Mouse (Mus musculus): ENCODE results near the gene Acap2. TPM values are rescaled to one million over a fixed set of nuclear protein-coding genes. Genes with fewer than 3 reads are reported as not detected.
A peak's percentile ranks its signal among the peaks of the same experiment; 100 is the strongest.

The Acap2 gene
- 10.1 and 11.3 TPM in 2 replicates for polyA plus RNA-seq (2015; fragmentation: Nextera tagmentation; extraction: Ambion mirVana)

GRCm38 (mm10) chr16:31200790-31201567 lies at the start of gene Acap2:
TSS of gene Acap2 (minus strand) at chr16:31201245.
- peak within 1 kb of the TSS; percentile 100 for H3K4me3 ChIP-seq
- WGBS: under 1% methylated on average over 64 of the region's 73 CpGs
- peak within 1 kb of the TSS; percentile 68 for H3K4me2 ChIP-seq
- ATAC-seq (replicated peaks): peak; percentile 99
- peak within 1 kb of the TSS; percentile 95 for H3K27ac ChIP-seq
- H3K27me3 ChIP-seq (replicated peaks): no peaks in the 10 kb centered on the region
- H3K9ac ChIP-seq: peak within 1 kb of the TSS; percentile 97
- H3K9me3 ChIP-seq: no peaks in the 10 kb centered on the region
- H3K36me3 ChIP-seq (replicated peaks): no peaks in the 10 kb centered on the region
- peaks cover 19% of the 10 kb centered on the region for H3K4me1 ChIP-seq

- Histone ChIP-seq H3K36me3 (replicated peaks) (0 out of 2 replicates have a peak, but pooled peaks cover 5% of the 10 kb centered on the region), H3K27ac (no peak overlapping the region), H3K27me3 (replicated peaks) (no peaks in the 10 kb centered on the region), H3K4me1 (no peaks in the 10 kb centered on the region), H3K4me2 (no peak overlapping the region), H3K9ac (no peak overlapping the region), H3K9me3 (no peaks in the 10 kb centered on the region), H3K4me3 (no peak overlapping the region)
- 88% methylated on average over 3 of the region's 3 CpGs for WGBS
- no peak for ATAC-seq (replicated peaks)
Observed at GRCm38 (mm10) chr16:31249401-31249800, 48.4 kb upstream of the Acap2 start.

GRCm38 (mm10) chr16:31248717-31249116 lies 47.7 kb upstream of the Acap2 start:
- Histone ChIP-seq H3K4me3 (no peak overlapping the region), H3K9ac (no peak overlapping the region), H3K4me1 (no peaks in the 10 kb centered on the region), H3K27me3 (replicated peaks) (no peaks in the 10 kb centered on the region), H3K9me3 (no peaks in the 10 kb centered on the region), H3K36me3 (replicated peaks) (0 out of 2 replicates have a peak, but pooled peaks cover 5% of the 10 kb centered on the region), H3K27ac (no peak overlapping the region), H3K4me2 (no peak overlapping the region)
- no peak for ATAC-seq (replicated peaks)
- 86% methylated on average over 13 of the region's 13 CpGs for WGBS

- 85% methylated on average over 7 of the region's 7 CpGs for WGBS
- H3K36me3 ChIP-seq (replicated peaks): 0 out of 2 replicates have a peak, but pooled peaks cover 5% of the 10 kb centered on the region
Observed at GRCm38 (mm10) chr16:31247442-31247841, 46.4 kb upstream of the Acap2 start.

GRCm38 (mm10) chr16:31244053-31244452 lies 43.0 kb upstream of the Acap2 start:
- H3K4me1 ChIP-seq: no peaks in the 10 kb centered on the region
- ATAC-seq (replicated peaks): no peak
- WGBS: 92% methylated on average over 3 of the region's 3 CpGs
- H3K27ac ChIP-seq: no peak overlapping the region
- no peaks in the 10 kb centered on the region for H3K27me3 ChIP-seq (replicated peaks)
- no peaks in the 10 kb centered on the region for H3K9me3 ChIP-seq
- no peak overlapping the region for H3K9ac ChIP-seq
- H3K4me3 ChIP-seq: no peak overlapping the region
- H3K36me3 ChIP-seq (replicated peaks): no peaks in the 10 kb centered on the region
- no peak overlapping the region for H3K4me2 ChIP-seq

More at GRCm38 (mm10) chr16:31247442-31247841, 46.4 kb upstream of the Acap2 start:
- Histone ChIP-seq H3K27ac (no peak overlapping the region), H3K4me1 (no peaks in the 10 kb centered on the region), H3K4me3 (no peak overlapping the region), H3K9me3 (no peaks in the 10 kb centered on the region), H3K4me2 (no peak overlapping the region), H3K27me3 (replicated peaks) (no peaks in the 10 kb centered on the region), H3K9ac (no peak overlapping the region)
- ATAC-seq (replicated peaks): no peak

GRCm38 (mm10) chr16:31241433-31241832 lies 40.4 kb upstream of the Acap2 start:
- Histone ChIP-seq H3K4me2 (no peak overlapping the region), H3K27me3 (replicated peaks) (no peaks in the 10 kb centered on the region), H3K4me1 (no peaks in the 10 kb centered on the region), H3K4me3 (no peak overlapping the region), H3K27ac (no peak overlapping the region), H3K9me3 (no peaks in the 10 kb centered on the region), H3K9ac (no peak overlapping the region), H3K36me3 (replicated peaks) (no peaks in the 10 kb centered on the region)
- 90% methylated on average over 9 of the region's 9 CpGs for WGBS
- no peak for ATAC-seq (replicated peaks)

- H3K4me3 ChIP-seq: no peak overlapping the region
- no peaks in the 10 kb centered on the region for H3K36me3 ChIP-seq (replicated peaks)
- H3K27ac ChIP-seq: no peak overlapping the region
- WGBS: 90% methylated on average over 8 of the region's 8 CpGs
- H3K27me3 ChIP-seq (replicated peaks): no peaks in the 10 kb centered on the region
- no peak overlapping the region for H3K4me2 ChIP-seq
- no peak overlapping the region for H3K9ac ChIP-seq
- H3K9me3 ChIP-seq: no peaks in the 10 kb centered on the region
- H3K4me1 ChIP-seq: 0 out of 2 replicates have a peak, but pooled peaks cover 2% of the 10 kb centered on the region
- no peak for ATAC-seq (replicated peaks)
Observed at GRCm38 (mm10) chr16:31240569-31240968, 39.5 kb upstream of the Acap2 start.

- no peak overlapping the region for H3K4me3 ChIP-seq
- no peaks in the 10 kb centered on the region for H3K27me3 ChIP-seq (replicated peaks)
- H3K9ac ChIP-seq: no peak overlapping the region
- H3K36me3 ChIP-seq (replicated peaks): no peaks in the 10 kb centered on the region
- 84% methylated on average over 5 of the region's 5 CpGs for WGBS
- no peak overlapping the region for H3K4me2 ChIP-seq
- H3K4me1 ChIP-seq: 0 out of 2 replicates have a peak, but pooled peaks cover 3% of the 10 kb centered on the region
- ATAC-seq (replicated peaks): no peak
- H3K27ac ChIP-seq: no peak overlapping the region
- H3K9me3 ChIP-seq: no peaks in the 10 kb centered on the region
Observed at GRCm38 (mm10) chr16:31238281-31238680, 37.2 kb upstream of the Acap2 start.

GRCm38 (mm10) chr16:31235457-31236310 lies 34.6 kb upstream of the Acap2 start:
- H3K4me3 ChIP-seq: no peak overlapping the region
- H3K9me3 ChIP-seq: no peaks in the 10 kb centered on the region
- WGBS: 37% methylated on average over 18 of the region's 18 CpGs
- no peaks in the 10 kb centered on the region for H3K27me3 ChIP-seq (replicated peaks)
- ATAC-seq (replicated peaks): no peak
- H3K4me1 ChIP-seq: 0 out of 2 replicates have a peak, but pooled peaks cover 3% of the 10 kb centered on the region
- no peak overlapping the region for H3K4me2 ChIP-seq
- H3K9ac ChIP-seq: no peak overlapping the region
- H3K36me3 ChIP-seq (replicated peaks): no peaks in the 10 kb centered on the region
- no peak overlapping the region for H3K27ac ChIP-seq

- no peaks in the 10 kb centered on the region for H3K9me3 ChIP-seq
Observed at GRCm38 (mm10) chr16:31234808-31235456, 33.9 kb upstream of the Acap2 start.

GRCm38 (mm10) chr16:31234356-31234755 lies 33.3 kb upstream of the Acap2 start:
- Histone ChIP-seq H3K4me3 (no peak overlapping the region), H3K36me3 (replicated peaks) (no peaks in the 10 kb centered on the region), H3K27ac (no peak overlapping the region), H3K4me2 (no peak overlapping the region), H3K27me3 (replicated peaks) (no peaks in the 10 kb centered on the region), H3K4me1 (0 out of 2 replicates have a peak, but pooled peaks cover 3% of the 10 kb centered on the region), H3K9ac (no peak overlapping the region), H3K9me3 (no peaks in the 10 kb centered on the region)
- ATAC-seq (replicated peaks): no peak
- 34% methylated on average over 3 of the region's 3 CpGs for WGBS

More at GRCm38 (mm10) chr16:31234808-31235456, 33.9 kb upstream of the Acap2 start:
- no peak overlapping the region for H3K27ac ChIP-seq
- H3K9ac ChIP-seq: no peak overlapping the region
- H3K4me1 ChIP-seq: 0 out of 2 replicates have a peak, but pooled peaks cover 3% of the 10 kb centered on the region
- 85% methylated on average over 12 of the region's 12 CpGs for WGBS
- no peak overlapping the region for H3K4me3 ChIP-seq
- H3K36me3 ChIP-seq (replicated peaks): no peaks in the 10 kb centered on the region
- no peak for ATAC-seq (replicated peaks)
- H3K27me3 ChIP-seq (replicated peaks): no peaks in the 10 kb centered on the region
- H3K4me2 ChIP-seq: no peak overlapping the region

Data from midbrain, embryonic 15.5 days (tissue).